Mouse (Mus musculus) limb, embryonic 13.5 days (tissue): ENCODE results near the gene Troap. TPM values are rescaled to one million over a fixed set of nuclear protein-coding genes. Genes with fewer than 3 reads are reported as not detected.

ENCODE experiments used
- ATAC-seq: fragments of 200-750 bp; cut with Nextera tagmentation; 2 replicates; pipeline ENCODE4 v1.8.0; 2017; ENCODE audit warnings: low read depth, moderate number of reproducible peaks, moderate TSS enrichment; ENCODE audit not compliant: low FRiP score
- H3K27ac ChIP-seq: fragments of 300-500 bp; sonication (generic); 2 replicates; pipeline ENCODE4 v1.5.1; 2015; ENCODE audit warnings: inconsistent platforms, mild to moderate bottlenecking, moderate library complexity
- H3K27me3 ChIP-seq: fragments of 300-500 bp; sonication (generic); 2 replicates; pipeline ENCODE4 v1.6.1; 2015; ENCODE audit warnings: mild to moderate bottlenecking, inconsistent platforms
- H3K36me3 ChIP-seq: fragments of 300-500 bp; sonication (generic); 2 replicates; pipeline ENCODE4 v1.6.1; 2015; ENCODE audit warnings: inconsistent platforms, mild to moderate bottlenecking, moderate library complexity
- H3K4me1 ChIP-seq: fragments of 300-500 bp; sonication (generic); 2 replicates; pipeline ENCODE4 v1.6.1; 2015; ENCODE audit warnings: inconsistent platforms
- H3K4me2 ChIP-seq: fragments of 300-500 bp; sonication (generic); replicated peaks from 2 replicates; pipeline ENCODE4 v1.6.1; 2015; ENCODE audit warnings: inconsistent platforms, mild to moderate bottlenecking, moderate library complexity
- H3K4me3 ChIP-seq: fragments of 300-500 bp; sonication (generic); 2 replicates; pipeline ENCODE4 v1.5.1; 2015; ENCODE audit warnings: moderate library complexity, mild to moderate bottlenecking, inconsistent platforms
- H3K9ac ChIP-seq: fragments of 300-500 bp; sonication (generic); 2 replicates; pipeline ENCODE4 v1.6.1; 2015; ENCODE audit warnings: mild to moderate bottlenecking, inconsistent platforms
- H3K9me3 ChIP-seq: fragments of 300-500 bp; sonication (generic); 2 replicates; pipeline ENCODE4 v1.6.1; 2016; ENCODE audit warnings: inconsistent platforms
- WGBS: fragments of 180-500 bp; shearing (Covaris S2); methylation state at CpG from one replicate; pipeline ENCODE4 v1.1.7; 2015; 5-methylcytosine and 5-hydroxymethylcytosine counted together
- polyA plus RNA-seq: library from polyadenylated mRNA; unstranded; fragments of >200 nt; fragmentation: Nextera tagmentation; extraction: Ambion mirVana; gene quantifications from 2 replicates; pipeline ENCODE4 v1.2.1, GENCODE M21; 2015

Troap gene
- polyA plus RNA-seq, 1 experiment from 2014 or later = 37.5 TPM

DNA sequence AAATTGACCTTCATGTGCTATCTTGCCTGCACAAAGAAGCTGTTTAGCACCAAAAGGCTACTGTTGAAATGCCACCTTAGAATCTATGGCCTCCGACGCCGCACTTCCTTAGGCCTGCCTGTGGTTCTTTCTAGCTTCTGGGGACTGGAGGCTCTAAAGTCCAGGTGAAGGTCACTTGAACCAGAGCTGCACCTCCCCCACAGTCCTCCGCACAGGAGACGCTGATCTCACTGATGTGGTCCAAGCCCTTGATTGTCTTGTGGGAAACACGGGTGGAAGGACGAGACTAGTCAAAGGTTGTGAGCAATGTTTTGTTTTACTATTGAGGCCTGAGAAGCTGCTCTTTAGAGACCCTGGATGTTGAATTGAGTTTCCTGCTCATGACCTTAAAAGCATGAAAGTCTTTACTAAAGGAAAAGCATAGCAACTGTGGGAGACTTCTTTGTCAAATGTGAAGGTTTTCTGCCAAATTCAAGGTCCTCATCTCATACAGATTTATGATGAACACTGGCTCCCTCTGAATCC, 41.6 kb upstream of the Troap start:
- H3K4me1 ChIP-seq = peaks cover 42% of the 10 kb centered on the region
- H3K9ac ChIP-seq = peak overlapping the region; percentile 36; the same call in 1 of the 2 replicates
- no peak for ATAC-seq
- no peak overlapping the region; the same call in 1 of the 2 replicates for H3K27ac ChIP-seq
- H3K9me3 ChIP-seq = no peaks in the 10 kb centered on the region
- H3K4me3 ChIP-seq = peak overlapping the region; percentile 73
- peaks cover 25% of the 10 kb centered on the region for H3K36me3 ChIP-seq
- H3K27me3 ChIP-seq = no peaks in the 10 kb centered on the region
- peak overlapping the region; percentile 78 for H3K4me2 ChIP-seq
- WGBS = 75% methylated on average over 7 of the region's 7 CpGs

DNA sequence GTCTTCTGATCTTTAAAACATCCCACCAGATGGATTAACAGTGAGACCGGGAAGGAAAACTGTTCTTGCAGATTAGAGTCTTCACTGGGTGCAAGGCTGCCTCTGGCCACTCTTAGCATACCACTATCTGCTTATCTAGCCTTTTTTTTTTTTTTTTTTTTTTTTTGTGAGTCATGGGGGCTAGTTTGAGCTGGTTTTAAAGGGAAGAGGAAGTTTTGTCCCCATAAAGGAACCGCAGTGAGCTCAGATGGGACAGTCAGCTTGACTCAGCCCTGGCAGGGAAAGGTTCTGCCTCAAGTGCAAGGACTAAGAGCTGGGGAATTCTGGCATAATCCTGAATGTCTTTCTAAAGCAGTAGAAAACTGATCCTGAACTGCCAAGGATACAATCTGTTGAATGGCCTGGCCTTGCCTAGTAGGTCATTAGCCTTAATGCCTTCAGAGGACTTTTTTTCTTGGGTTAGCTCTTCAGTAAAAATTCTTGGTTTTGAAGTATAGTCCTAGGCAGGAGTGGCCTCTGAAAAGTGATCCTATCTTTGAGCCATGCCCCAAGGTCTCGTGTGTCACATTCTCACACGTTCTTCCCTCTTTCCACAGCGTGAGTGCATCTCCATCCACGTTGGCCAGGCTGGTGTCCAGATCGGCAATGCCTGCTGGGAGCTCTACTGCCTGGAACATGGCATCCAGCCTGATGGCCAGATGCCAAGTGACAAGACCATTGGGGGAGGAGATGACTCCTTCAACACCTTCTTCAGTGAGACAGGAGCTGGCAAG, 40.7 kb upstream of the Troap start:
- H3K4me3 ChIP-seq = no peak overlapping the region

DNA sequence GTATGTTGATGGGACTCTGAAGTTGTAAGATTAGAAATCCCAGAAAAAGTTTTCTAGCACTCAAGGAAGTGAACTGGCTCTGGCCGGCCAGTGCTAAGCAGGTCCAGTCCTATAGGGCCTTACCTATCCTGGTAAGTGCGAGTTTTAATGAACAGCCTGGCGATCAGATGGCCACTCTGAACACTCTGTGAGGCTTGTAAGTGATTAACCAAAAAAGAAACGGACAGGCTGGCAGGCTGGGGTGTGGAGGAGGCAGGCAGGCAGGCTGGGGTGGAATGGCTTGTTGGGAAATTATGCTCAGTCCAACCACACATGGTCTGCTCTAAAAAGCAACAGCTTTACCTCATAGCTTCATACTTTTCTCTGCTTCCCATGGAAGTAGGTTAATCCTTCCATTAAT, 38.9 kb upstream of the Troap start:
- 69% methylated on average over 4 of the region's 4 CpGs for WGBS
- ATAC-seq = no peak
- H3K27ac ChIP-seq = no peak overlapping the region
- H3K36me3 ChIP-seq = peaks cover 35% of the 10 kb centered on the region
- H3K4me1 ChIP-seq = peaks cover 31% of the 10 kb centered on the region
- H3K4me2 ChIP-seq = no peak overlapping the region
- no peaks in the 10 kb centered on the region for H3K27me3 ChIP-seq
- H3K9me3 ChIP-seq = no peaks in the 10 kb centered on the region
- no peak overlapping the region for H3K9ac ChIP-seq
- H3K4me3 ChIP-seq = no peak overlapping the region

More for the DNA sequence above, 40.7 kb upstream of the Troap start:
- Histone ChIP-seq H3K36me3 (peaks cover 34% of the 10 kb centered on the region), H3K4me2 (peak overlapping the region; percentile 78; the same call in 1 of the 2 replicates), H3K27ac (no peak overlapping the region), H3K4me1 (peaks cover 40% of the 10 kb centered on the region), H3K9me3 (no peaks in the 10 kb centered on the region), H3K27me3 (no peaks in the 10 kb centered on the region), H3K9ac (no peak overlapping the region)
- no peak for ATAC-seq
- 88% methylated on average over 7 of the region's 7 CpGs for WGBS

DNA sequence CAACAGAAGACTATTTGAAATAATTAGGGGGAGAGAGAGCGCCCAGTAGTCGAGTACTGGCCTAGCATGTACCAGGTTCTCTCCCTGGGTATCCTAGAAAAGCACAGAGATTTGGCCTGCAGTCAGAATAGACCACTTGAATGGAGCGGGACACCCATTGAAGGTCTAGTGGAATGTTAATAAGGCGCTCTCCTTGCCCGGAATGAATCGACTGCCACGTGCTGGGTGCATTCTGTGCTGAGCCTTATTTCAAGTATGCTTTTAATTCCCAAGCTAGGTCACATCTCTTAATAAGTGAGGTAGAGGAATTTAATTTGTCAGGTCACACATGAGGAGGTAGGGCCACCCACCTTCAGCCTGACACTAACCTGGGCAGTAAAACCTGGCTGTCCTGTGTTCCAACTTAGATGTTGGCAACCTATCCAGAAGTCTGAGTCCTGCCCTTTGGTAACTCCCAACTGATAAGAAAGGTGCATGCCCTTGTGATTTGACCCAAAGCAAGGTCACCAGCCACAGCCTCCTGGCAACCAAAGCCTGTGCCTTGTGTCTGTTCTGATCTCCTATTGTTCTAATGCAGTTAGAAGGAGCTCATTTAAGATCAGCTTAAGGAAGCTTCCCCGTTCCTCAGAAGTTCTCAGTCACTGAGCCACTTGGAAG, 38.0 kb upstream of the Troap start:
- no peak overlapping the region for H3K4me2 ChIP-seq
- H3K4me1 ChIP-seq = peaks cover 31% of the 10 kb centered on the region
- H3K36me3 ChIP-seq = peaks cover 35% of the 10 kb centered on the region
- no peak overlapping the region for H3K9ac ChIP-seq
- no peak overlapping the region for H3K4me3 ChIP-seq
- no peak overlapping the region for H3K27ac ChIP-seq
- no peaks in the 10 kb centered on the region for H3K9me3 ChIP-seq
- no peaks in the 10 kb centered on the region for H3K27me3 ChIP-seq
- WGBS = 94% methylated on average over 8 of the region's 8 CpGs
- no peak for ATAC-seq

- H3K9me3 ChIP-seq = no peaks in the 10 kb centered on the region
- no peak for ATAC-seq
- H3K9ac ChIP-seq = no peak overlapping the region
- no peak overlapping the region for H3K4me3 ChIP-seq
- no peak overlapping the region for H3K27ac ChIP-seq
- H3K4me2 ChIP-seq = no peak overlapping the region
- peaks cover 20% of the 10 kb centered on the region for H3K4me1 ChIP-seq
- no peaks in the 10 kb centered on the region for H3K27me3 ChIP-seq
- 97% methylated on average over 1 of the region's 1 CpGs for WGBS
- H3K36me3 ChIP-seq = peaks cover 35% of the 10 kb centered on the region
Measured at GRCm38 (mm10) chr15:99038025-99038424, 36.4 kb upstream of the Troap start.

GRCm38 (mm10) chr15:99038797-99039196, 35.6 kb upstream of the Troap start:
- Histone ChIP-seq H3K27ac (no peak overlapping the region), H3K4me3 (no peak overlapping the region), H3K9ac (no peak overlapping the region), H3K9me3 (no peaks in the 10 kb centered on the region), H3K36me3 (peaks cover 35% of the 10 kb centered on the region), H3K27me3 (no peaks in the 10 kb centered on the region), H3K4me2 (no peak overlapping the region), H3K4me1 (peaks cover 13% of the 10 kb centered on the region; the same call in 1 of the 2 replicates)
- 88% methylated on average over 5 of the region's 5 CpGs for WGBS
- ATAC-seq = no peak

DNA sequence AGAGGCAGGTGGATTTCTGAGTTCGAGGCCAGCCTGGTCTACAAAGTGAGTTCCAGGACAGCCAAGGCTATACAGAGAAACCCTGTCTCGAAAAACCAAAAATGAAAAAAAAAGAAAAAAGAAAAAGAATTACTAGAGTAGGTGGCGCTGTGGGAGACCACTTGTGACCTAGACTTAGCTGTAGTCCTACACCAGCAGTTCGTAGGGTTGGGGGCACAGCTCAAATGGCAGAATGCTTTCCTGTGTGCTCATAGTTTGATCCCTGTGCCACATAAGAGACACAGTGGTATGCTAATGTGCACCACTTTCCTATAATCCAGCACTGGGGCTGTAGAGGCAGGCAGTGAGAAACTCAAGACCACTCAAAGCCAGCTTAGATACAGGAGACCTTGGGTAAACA, 35.1 kb upstream of the Troap start:
- no peaks in the 10 kb centered on the region for H3K27me3 ChIP-seq
- no peaks in the 10 kb centered on the region for H3K9me3 ChIP-seq
- H3K9ac ChIP-seq = no peak overlapping the region
- H3K4me3 ChIP-seq = no peak overlapping the region
- no peak overlapping the region for H3K4me2 ChIP-seq
- WGBS = 79% methylated on average over 4 of the region's 4 CpGs
- no peak overlapping the region for H3K27ac ChIP-seq
- no peak for ATAC-seq
- H3K36me3 ChIP-seq = peaks cover 35% of the 10 kb centered on the region
- peaks cover 13% of the 10 kb centered on the region; the same call in 1 of the 2 replicates for H3K4me1 ChIP-seq

GRCm38 (mm10) chr15:99039996-99040919, 34.1 kb upstream of the Troap start:
- Histone ChIP-seq H3K4me2 (0 out of 2 replicates have a peak overlapping the region, but pooled peaks have one; percentile 19), H3K27me3 (no peaks in the 10 kb centered on the region), H3K36me3 (peaks cover 26% of the 10 kb centered on the region), H3K9ac (no peak overlapping the region), H3K27ac (no peak overlapping the region), H3K4me3 (no peak overlapping the region), H3K4me1 (peaks cover 17% of the 10 kb centered on the region; the same call in 1 of the 2 replicates), H3K9me3 (no peaks in the 10 kb centered on the region)
- no peak for ATAC-seq
- WGBS = 61% methylated on average over 26 of the region's 26 CpGs

DNA sequence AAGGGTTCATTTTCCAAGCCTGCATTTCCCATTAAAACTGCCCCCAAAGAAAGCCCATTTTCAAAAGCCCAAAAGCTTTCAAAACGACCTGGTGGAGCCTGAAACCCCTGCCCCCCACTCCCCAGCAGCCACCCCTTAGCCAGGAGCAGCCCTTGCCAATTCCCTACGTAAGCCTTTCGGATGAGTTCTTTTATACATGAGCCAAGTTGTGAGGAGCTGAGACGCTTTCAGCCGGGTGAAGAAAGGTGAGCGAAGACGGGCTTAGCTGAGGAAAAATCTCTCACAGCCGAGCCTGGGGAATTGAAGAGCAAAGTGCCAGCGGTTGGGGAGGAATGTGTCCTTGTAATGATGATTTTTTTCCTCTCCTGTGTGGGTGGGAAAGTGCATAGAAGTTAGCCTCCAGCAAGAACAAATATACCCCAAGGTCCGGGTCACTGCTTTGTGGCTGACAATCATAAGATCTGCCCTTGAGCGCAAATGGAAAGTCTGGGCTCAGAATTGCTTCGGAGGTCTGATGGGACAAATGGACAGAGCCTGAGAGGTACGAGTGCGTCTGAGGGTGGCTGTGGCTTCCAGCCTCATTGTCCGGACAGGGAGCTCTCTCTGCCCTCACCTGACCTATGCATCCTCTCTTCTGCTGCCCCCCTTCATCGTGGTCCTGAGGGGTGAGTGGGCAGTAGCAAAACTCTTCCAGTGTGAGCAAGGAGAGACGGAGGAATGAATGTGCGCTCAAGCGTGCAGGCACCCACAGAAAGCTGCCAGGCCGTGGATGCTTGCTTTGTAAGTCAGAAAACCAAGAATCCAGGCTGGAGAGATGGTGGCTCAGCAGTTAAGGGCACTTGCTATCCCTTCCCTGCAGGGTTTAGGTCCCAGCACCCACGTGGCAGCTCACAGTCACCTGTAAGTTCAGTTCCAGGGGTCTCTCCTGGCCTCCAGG, 33.2 kb upstream of the Troap start:
- Histone ChIP-seq H3K4me2 (0 out of 2 replicates have a peak overlapping the region, but pooled peaks have one; percentile 19), H3K36me3 (peaks cover 16% of the 10 kb centered on the region), H3K9me3 (no peaks in the 10 kb centered on the region), H3K27ac (no peak overlapping the region; the same call in 1 of the 2 replicates), H3K27me3 (no peaks in the 10 kb centered on the region), H3K4me1 (peaks cover 17% of the 10 kb centered on the region; the same call in 1 of the 2 replicates), H3K4me3 (no peak overlapping the region), H3K9ac (peak overlapping the region; percentile 35; the same call in 1 of the 2 replicates)
- no peak for ATAC-seq
- WGBS = 60% methylated on average over 21 of the region's 21 CpGs

DNA sequence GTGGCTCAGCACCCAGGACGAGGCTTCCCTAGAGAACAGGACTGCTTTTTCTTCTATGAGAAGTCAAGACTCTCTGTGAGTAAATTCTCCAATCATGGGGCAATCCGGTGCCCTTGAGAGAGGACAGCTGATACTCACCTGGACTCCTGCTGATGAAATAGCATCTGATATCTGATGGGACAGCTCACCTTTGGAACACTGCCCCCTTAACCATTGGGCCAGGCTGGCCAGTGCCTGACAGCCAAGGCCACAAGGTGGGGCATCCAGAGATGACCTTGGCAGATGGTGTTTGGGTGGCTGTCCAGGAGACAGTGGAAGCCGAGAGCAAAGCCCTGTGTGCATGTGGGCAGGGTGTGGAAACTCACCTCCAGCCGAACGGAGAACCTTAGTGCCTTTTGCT, 32.0 kb upstream of the Troap start:
- WGBS = 82% methylated on average over 5 of the region's 5 CpGs
- no peak overlapping the region for H3K27ac ChIP-seq
- no peak overlapping the region for H3K4me2 ChIP-seq
- H3K36me3 ChIP-seq = peaks cover 10% of the 10 kb centered on the region
- H3K27me3 ChIP-seq = peaks cover 5% of the 10 kb centered on the region
- ATAC-seq = no peak
- no peak overlapping the region for H3K4me3 ChIP-seq
- peak overlapping the region; percentile 35; the same call in 1 of the 2 replicates for H3K9ac ChIP-seq
- peaks cover 17% of the 10 kb centered on the region; the same call in 1 of the 2 replicates for H3K4me1 ChIP-seq
- H3K9me3 ChIP-seq = no peaks in the 10 kb centered on the region

DNA sequence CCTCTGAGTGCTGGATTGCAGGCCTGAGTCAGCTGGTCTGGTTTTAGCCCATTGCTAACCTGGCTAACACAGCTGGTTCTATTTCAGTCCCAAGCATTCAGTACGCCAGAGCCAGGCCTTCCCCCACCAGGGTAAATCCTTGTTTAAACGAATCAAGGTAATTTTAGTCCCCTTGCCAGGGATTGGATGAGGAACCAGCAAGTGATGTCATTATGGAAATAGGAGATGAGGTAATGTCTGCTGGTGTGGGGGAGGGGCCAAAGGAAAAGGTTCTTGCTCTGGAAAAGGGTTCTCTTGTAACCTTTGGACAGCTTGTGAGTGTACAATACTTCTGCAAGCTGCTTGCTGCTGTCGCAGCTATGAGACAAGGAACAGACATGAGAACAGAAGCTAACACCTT, 29.5 kb upstream of the Troap start:
- 35% methylated on average over 3 of the region's 3 CpGs for whole genome bisulfite sequencing

More for the DNA sequence above, 29.5 kb upstream of the Troap start:
- no peaks in the 10 kb centered on the region for H3K9me3 ChIP-seq
- H3K4me3 ChIP-seq = no peak overlapping the region
- peaks cover 17% of the 10 kb centered on the region; the same call in 1 of the 2 replicates for H3K4me1 ChIP-seq
- H3K27me3 ChIP-seq = peaks cover 5% of the 10 kb centered on the region
- H3K27ac ChIP-seq = no peak overlapping the region
- H3K9ac ChIP-seq = no peak overlapping the region
- no peak overlapping the region for H3K4me2 ChIP-seq
- ATAC-seq = no peak
- H3K36me3 ChIP-seq = no peaks in the 10 kb centered on the region
